ENCODE assay signal across 20 mouse cellular contexts in genomic region chr2:14210731-14211130, GRCm38 (mm10). TPM values are rescaled to one million over a fixed set of nuclear protein-coding genes. Genes with fewer than 3 reads are reported as not detected.
DNase-seq lines count a peak whose midpoint lies in the region; ATAC-seq and TF ChIP-seq lines count a peak whose summit lies in the region.
"Had no signal": no experiment of that assay in that cellular context is flagged by ENCODE, and none has a peak within 500 bp of the region (broad histone marks: within the 10 kb centered on the region; RNA-seq: fewer than 3 reads in every experiment).

No protein-coding gene starts in this region.

- H3K36me3 ChIP-seq in megakaryocyte, embryonic 14.5 days (replicated peaks; ENCODE audit: low read length) = no peaks in the 10 kb centered on the region
- H3K36me3 ChIP-seq in midbrain, embryonic 10.5 days = no peaks in the 10 kb centered on the region
- no peaks in the 10 kb centered on the region for H3K36me3 ChIP-seq in heart, adult 2 months (ENCODE audit: control insufficient read depth, insufficient read depth, low read length)
- H3K36me3 ChIP-seq: embryonic facial prominence, embryonic 10.5 days; embryonic facial prominence, embryonic 12.5 days; forebrain, embryonic 15.5 days had no signal

- H3K9ac ChIP-seq in heart, adult 2 months (ENCODE audit: low read depth, low read length) = no peak overlapping the region
- H3K9ac ChIP-seq: embryonic facial prominence, embryonic 12.5 days; forebrain, embryonic 13.5 days; forebrain, embryonic 15.5 days; forebrain, postnatal 0 days had no signal

- DNase-seq in midbrain, embryonic 10.5 days (ENCODE audit: low spot score) = no peak
- no peak for DNase-seq in heart, adult 2 months
- DNase-seq: adrenal gland, adult 2 months; adrenal gland, postnatal 10 days; adrenal gland, postnatal 25 days; cerebellum, adult 11-12 months; cerebellum, adult 2 months; cerebellum, adult 9-10 months; cerebellum, postnatal 14 days; cerebellum, postnatal 36 days; forebrain, postnatal 0 days had no signal

- no peaks in the 10 kb centered on the region for H3K9me3 ChIP-seq in megakaryocyte, embryonic 14.5 days
- H3K9me3 ChIP-seq in midbrain, embryonic 10.5 days (replicated peaks) = no peaks in the 10 kb centered on the region
- H3K9me3 ChIP-seq: embryonic facial prominence, embryonic 10.5 days; embryonic facial prominence, embryonic 12.5 days; forebrain, embryonic 13.5 days; forebrain, embryonic 15.5 days had no signal

- no peak overlapping the region for H3K27ac ChIP-seq in midbrain, embryonic 10.5 days (replicated peaks)
- no peak overlapping the region for H3K27ac ChIP-seq in heart, adult 2 months
- H3K27ac ChIP-seq: embryonic facial prominence, embryonic 10.5 days; embryonic facial prominence, embryonic 12.5 days; forebrain, embryonic 13.5 days; forebrain, embryonic 15.5 days had no signal

- no peak for TF ChIP-seq EP300 in heart, adult 2 months (IDR thresholded peaks at IDR 0.05; ENCODE audit: insufficient read depth, low read depth, low read length)

- no peak for TF ChIP-seq CTCF in heart, adult 2 months (IDR thresholded peaks at IDR 0.05)

- TF ChIP-seq POLR2A in heart, adult 2 months (IDR thresholded peaks at IDR 0.05; ENCODE audit: insufficient read depth, low read depth, low read length) = no peak

- ATAC-seq in megakaryocyte, adult 5-6 weeks (ENCODE audit: poor library complexity, severe bottlenecking) = no peak
- peak; percentile 75 for ATAC-seq in common myeloid progenitor, adult 5-6 weeks (replicated peaks; ENCODE audit: low read depth, poor library complexity, severe bottlenecking)
- ATAC-seq: forebrain, embryonic 13.5 days; forebrain, embryonic 15.5 days; forebrain, postnatal 0 days had no signal

- no peaks in the 10 kb centered on the region for H3K27me3 ChIP-seq in megakaryocyte, embryonic 14.5 days (replicated peaks)
- H3K27me3 ChIP-seq in midbrain, embryonic 10.5 days (ENCODE audit: low read depth, poor library complexity, severe bottlenecking) = no peaks in the 10 kb centered on the region
- no peaks in the 10 kb centered on the region for H3K27me3 ChIP-seq in heart, adult 2 months (ENCODE audit: control insufficient read depth, insufficient read depth, low read length)
- H3K27me3 ChIP-seq: embryonic facial prominence, embryonic 12.5 days; forebrain, embryonic 13.5 days; forebrain, embryonic 15.5 days had no signal

- intact Hi-C loops in heart, adult 2 months (cut with DNase I) = no loop called here

- no peaks in the 10 kb centered on the region for H3K79me2 ChIP-seq in heart, adult 2 months (replicated peaks; ENCODE audit: control insufficient read depth, insufficient read depth, low read length)

- WGBS in midbrain, embryonic 10.5 days = 88% methylated on average over 1 of the region's 1 CpGs
- WGBS in heart, adult 2 months = 82% methylated on average over 1 of the region's 1 CpGs

- H3K4me1 ChIP-seq in megakaryocyte, embryonic 14.5 days = peaks cover 49% of the 10 kb centered on the region
- peaks cover 22% of the 10 kb centered on the region for H3K4me1 ChIP-seq in midbrain, embryonic 10.5 days
- no peaks in the 10 kb centered on the region; the same call in 1 of the 2 replicates for H3K4me1 ChIP-seq in heart, adult 2 months (ENCODE audit: control insufficient read depth, insufficient read depth, low read length)
- H3K4me1 ChIP-seq: embryonic facial prominence, embryonic 10.5 days; embryonic facial prominence, embryonic 12.5 days; forebrain, embryonic 15.5 days had no signal

- peak overlapping the region; percentile 68 for H3K4me3 ChIP-seq in megakaryocyte, embryonic 14.5 days (replicated peaks)
- no peak overlapping the region for H3K4me3 ChIP-seq in midbrain, embryonic 10.5 days
- no peak overlapping the region for H3K4me3 ChIP-seq in heart, adult 2 months
- H3K4me3 ChIP-seq: embryonic facial prominence, embryonic 10.5 days; embryonic facial prominence, embryonic 12.5 days; forebrain, embryonic 13.5 days; forebrain, embryonic 15.5 days had no signal

RNA-seq across cellular contexts. Expression of gene Mrc1, which starts 18.5 kb away (rescaled TPM):
- not detected in 2 replicates for polyA plus RNA-seq in megakaryocyte, embryonic 14.5 days (2012; ENCODE audit: insufficient read depth, low replicate concordance)
- 5.9 and 8.7 TPM in 2 replicates for total RNA-seq in megakaryocyte, adult 5-6 weeks (2015)
- 10.3 and 11.3 TPM in 2 replicates for total RNA-seq in megakaryocyte, adult 5-6 weeks (2017)
- 1.6 TPM in 1 of 2 replicates, not detected in the other for total RNA-seq in common myeloid progenitor, adult 5-6 weeks (2017)
- 2.6 and 3.8 TPM in 2 replicates for polyA plus RNA-seq in midbrain, embryonic 10.5 days (2016; fragmentation: Nextera tagmentation; extraction: Ambion mirVana)
- total RNA-seq in heart, adult 2 months (2021) = 10 to 100 TPM; 16.9 to 20.3 TPM
- 3.9 and 7.3 TPM in 2 replicates for polyA plus RNA-seq in heart, adult 2 months (2012; rRNA removed)

RNA-seq across cellular contexts. Expression of gene Tmem236, which starts 36.4 kb away (rescaled TPM):
- not detected in 2 replicates for polyA plus RNA-seq in megakaryocyte, embryonic 14.5 days (2012; ENCODE audit: insufficient read depth, low replicate concordance)
- 0.11 and 1.0 TPM in 2 replicates for total RNA-seq in megakaryocyte, adult 5-6 weeks (2015)
- 0.37 and 0.59 TPM in 2 replicates for total RNA-seq in megakaryocyte, adult 5-6 weeks (2017)
- not detected in 2 replicates for total RNA-seq in common myeloid progenitor, adult 5-6 weeks (2017)
- 0.04 TPM in 2 replicates for polyA plus RNA-seq in midbrain, embryonic 10.5 days (2016; fragmentation: Nextera tagmentation; extraction: Ambion mirVana)
- total RNA-seq in heart, adult 2 months (2021) = under 1 TPM in 1 of 2 experiments, not detected in 1; 0.08 TPM
- polyA plus RNA-seq in heart, adult 2 months (2012; rRNA removed) = not detected in 2 replicates
- total RNA-seq: adrenal gland, adult 2 months; ES-E14 had no signal
- polyA plus RNA-seq: adrenal gland, adult 2 months; embryonic facial prominence, embryonic 10.5 days; forebrain, embryonic 11.5 days had no signal
